Mouse (Mus musculus) gastrocnemius, adult 8-10 months (tissue): Measurements from ENCODE around the gene Ccr10. TPM values are rescaled to one million over a fixed set of nuclear protein-coding genes. Genes with fewer than 3 reads are reported as not detected.

ENCODE experiments used
- DNase-seq, 2 experiments: peaks; one replicate each; pipeline ENCODE4 v3.0.0; 2022; ENCODE audit warnings: low spot score in 2 of 2
- total RNA-seq, 4 experiments: library from RNA; stranded (reverse); gene quantifications; 2 replicates each; pipeline ENCODE4 v1.2.4; 2022

Gene Ccr10
- total RNA-seq, 4 experiments from 2014 or later = not detected

DNA sequence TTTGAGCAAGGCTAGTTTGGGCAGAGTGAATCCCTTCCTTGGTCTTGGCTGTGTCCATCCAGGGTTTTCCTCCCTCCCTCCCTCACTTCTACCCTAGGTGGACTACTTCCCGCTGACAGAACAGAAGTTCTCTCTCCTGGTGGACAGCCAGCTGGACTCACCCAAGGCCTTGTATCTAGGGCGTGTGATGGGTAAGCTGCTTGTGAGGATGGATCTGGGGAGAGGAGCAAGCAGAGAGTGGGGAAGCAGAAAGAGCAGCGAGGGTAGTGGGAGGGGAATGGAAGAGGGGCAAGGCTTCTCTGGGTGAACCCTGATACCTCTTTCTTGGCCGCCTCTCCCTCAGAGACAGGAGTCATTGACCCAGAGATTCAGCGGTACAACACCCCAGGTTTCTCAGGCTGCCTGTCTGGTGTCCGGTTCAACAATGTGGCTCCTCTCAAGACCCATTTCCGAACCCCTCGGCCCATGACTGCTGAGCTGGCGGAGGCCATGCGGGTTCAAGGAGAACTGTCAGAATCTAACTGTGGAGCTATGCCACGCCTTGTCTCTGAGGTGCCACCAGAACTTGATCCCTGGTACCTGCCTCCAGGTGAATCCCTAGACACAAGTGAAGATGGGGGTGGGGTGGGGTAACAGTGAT is 13.0 kb upstream of the Ccr10 start:
- no peak for DNase-seq

DNA sequence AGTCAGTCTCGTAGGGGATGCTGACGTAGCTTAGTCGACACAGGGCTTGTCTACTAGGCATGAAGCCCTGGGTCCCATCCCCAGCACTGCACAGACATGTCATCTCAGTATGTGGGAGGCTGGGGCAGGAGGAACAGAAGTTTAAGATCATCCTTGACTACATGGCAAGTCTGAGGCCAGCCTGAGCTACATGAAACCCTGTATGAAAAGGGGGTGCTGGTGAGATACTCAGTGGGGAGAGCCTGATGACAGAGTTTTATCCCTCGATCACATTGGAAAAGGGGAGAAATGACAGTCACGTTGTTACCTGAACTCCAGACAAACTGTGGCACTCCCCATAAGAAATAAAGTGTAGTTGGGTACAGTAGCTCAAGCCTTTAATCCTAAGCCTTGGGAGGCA is 12.3 kb upstream of the Ccr10 start:
- DNase-seq = no peak

DNA sequence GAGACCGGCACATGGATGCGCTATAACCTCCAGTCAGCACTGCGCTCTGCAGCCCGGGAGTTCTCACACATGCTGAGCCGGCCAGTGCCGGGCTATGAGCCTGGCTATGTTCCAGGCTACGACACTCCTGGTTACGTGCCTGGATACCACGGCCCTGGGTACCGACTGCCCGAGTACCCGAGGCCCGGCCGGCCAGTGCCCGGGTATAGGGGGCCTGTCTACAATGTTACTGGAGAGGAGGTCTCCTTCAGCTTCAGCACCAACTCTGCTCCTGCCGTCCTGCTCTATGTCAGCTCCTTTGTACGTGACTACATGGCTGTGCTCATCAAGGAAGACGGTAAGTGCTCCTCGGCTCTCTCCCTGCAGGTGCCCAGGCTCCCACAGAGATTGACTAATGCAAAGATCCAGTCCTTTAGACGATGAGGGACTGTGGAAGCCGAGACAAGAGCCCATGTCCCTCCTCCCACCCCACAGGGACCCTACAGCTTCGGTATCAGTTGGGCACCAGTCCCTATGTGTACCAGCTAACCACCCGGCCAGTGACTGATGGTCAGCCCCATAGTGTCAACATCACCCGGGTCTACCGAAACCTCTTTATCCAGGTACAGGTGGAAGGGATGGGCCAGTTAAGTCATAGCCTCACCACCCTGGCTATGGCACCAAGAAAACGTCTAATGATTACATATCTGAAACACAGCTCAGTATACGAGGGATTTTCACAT is 11.4 kb upstream of the Ccr10 start:
- DNase-seq = no peak

DNA sequence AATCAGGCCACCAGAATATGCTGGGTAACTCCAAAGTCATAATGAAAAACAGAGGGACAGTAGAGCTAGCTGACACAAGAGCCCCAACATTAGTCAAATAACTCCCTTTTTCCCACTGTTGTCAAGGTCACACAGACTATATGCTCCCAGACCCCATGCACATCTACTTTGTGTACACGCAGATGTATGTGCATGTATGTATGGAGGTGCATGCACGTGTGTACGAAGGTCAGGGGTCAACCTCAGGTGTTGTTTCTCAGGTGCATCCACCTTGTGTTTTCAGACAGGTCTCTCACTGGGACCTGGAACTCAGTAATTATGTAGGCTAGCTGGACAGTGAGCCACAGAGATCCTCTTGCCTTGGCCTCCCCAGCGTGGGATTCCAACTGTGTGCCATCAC is 10.2 kb upstream of the Ccr10 start:
- no peak for DNase-seq

DNA sequence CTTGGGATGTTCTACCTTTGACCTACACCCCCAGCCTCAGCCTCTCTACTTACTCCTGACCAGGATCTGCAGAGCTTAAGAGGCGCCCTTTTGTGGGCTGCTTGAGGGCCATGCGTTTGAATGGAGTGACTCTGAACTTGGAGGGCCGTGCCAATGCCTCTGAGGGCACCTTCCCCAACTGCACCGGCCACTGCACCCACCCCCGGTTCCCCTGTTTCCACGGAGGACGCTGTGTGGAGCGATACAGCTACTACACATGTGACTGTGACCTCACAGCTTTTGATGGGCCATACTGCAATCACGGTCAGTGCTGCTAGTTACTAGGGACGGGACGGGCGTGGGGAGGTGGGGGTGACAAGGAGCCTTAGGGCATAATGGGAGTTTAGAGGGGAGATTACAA is 9.7 kb upstream of the Ccr10 start:
- DNase-seq = no peak

DNA sequence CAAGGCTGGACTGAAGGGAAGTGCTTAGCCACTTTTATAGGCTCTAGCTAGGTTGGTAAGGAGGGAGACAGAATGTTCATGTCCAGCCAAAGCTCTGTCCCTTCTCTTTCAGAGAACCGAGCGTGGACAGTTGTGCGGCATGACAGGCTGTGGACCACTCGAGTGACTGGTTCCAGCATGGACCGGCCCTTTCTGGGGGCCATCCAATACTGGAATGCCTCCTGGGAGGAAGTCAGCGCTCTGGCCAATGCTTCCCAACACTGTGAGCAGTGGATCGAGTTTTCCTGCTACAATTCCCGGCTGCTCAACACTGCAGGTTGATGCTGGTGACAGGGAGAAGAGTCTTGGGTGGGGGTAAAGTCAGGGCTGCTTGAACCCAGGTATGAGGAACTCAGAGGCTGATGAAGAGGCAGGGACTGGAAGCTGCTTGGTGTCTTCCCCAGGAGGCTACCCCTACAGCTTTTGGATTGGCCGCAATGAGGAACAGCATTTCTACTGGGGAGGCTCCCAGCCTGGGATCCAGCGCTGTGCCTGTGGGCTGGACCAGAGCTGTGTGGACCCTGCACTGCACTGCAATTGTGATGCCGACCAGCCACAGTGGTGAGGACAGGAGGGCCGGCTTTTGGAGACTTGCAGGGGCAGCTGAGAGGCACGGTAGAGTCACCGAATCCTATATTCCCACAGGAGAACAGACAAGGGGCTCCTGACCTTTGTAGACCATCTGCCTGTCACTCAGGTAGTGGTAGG is 7.7 kb upstream of the Ccr10 start:
- DNase-seq = no peak

DNA sequence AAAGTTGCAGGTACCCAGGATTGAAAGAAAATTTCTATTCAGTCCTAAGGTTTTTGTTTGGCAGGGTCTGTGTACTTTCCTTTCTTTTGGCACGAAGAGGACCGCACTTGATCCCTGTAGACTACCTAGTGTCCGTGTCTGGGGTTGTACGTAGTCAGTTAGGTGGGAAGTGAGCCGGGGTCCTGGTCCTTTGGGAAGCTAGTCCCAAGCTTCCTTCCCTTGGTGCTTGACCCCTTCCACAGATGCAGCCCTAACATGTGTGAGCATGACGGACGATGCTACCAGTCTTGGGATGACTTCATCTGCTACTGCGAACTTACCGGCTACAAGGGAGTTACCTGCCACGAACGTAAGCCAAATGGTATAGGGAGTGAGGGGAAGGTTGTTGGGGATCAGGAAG is 6.7 kb upstream of the Ccr10 start:
- DNase-seq = no peak

DNA sequence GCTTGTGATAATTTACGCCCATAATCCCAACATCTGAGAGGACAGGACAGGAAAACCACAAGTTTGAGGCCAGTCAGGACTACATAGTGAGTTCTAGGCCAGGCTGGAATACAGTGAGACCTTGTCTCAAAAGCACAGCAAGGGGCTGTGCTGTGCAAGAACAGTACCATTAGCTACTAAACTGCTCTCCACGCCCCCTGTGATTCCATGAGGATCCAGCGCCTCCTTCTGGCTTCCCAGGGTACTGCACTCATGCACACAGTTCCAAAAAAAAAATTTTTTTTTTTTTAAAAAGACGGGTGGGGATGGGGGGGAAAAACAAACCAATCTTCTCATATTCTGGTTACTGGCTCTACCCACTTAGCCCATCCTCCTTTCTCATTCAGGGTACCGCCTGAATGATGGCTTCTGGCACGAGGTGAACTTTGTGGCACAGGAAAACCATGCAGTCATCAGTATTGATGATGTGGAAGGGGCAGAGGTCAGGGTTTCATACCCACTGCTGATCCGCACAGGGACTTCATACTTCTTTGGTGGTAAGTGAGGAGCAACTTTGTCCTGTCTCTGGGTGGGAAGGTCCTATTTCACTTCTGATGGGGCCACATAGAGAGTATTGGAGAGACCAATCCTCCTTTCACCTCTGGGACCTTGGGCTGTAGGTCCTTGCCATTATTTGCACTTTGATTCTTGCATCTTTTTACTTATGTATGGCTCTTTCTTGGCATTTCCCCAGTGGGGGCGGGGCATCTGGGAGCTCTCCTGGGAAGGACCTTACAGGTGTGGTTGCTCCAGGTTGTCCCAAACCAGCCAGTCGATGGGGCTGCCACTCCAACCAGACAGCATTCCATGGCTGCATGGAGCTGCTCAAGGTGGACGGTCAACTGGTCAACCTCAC is 5.8 kb upstream of the Ccr10 start:
- no peak for DNase-seq

DNA sequence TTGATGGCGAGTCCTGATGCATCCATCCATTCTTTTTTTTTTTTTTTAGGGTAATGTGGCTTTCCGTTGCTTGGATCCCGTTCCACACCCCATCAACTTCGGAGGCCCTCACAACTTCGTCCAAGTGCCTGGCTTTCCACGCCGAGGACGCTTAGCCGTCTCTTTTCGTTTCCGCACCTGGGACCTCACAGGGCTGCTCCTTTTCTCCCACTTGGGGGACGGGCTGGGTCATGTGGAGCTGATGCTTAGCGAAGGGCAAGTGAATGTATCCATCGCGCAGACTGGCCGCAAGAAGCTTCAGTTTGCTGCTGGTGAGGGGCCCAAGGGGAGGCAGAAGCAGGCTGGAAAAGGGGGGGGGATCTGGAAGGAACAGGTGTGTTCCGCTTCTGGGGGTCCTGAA is 5.0 kb upstream of the Ccr10 start:
- no peak for DNase-seq

DNA sequence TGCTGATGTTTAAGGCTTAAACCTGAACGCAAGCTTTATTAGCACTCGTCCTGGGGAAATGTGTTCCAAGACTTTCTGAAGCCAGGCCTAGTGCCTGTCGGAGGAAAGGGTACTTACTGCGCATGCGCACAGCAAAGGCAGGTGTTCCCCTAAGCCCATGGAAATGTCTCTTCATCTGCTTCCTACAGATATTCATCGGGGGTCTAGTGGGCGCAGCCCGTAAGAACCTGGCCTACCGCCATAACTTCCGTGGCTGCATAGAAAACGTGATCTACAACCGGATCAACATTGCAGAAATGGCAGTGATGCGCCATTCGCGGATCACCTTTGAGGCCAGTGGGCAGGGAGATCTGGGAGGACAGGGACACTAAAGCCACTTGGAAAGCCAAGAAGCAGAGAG is 4.1 kb upstream of the Ccr10 start:
- no peak for DNase-seq

DNA sequence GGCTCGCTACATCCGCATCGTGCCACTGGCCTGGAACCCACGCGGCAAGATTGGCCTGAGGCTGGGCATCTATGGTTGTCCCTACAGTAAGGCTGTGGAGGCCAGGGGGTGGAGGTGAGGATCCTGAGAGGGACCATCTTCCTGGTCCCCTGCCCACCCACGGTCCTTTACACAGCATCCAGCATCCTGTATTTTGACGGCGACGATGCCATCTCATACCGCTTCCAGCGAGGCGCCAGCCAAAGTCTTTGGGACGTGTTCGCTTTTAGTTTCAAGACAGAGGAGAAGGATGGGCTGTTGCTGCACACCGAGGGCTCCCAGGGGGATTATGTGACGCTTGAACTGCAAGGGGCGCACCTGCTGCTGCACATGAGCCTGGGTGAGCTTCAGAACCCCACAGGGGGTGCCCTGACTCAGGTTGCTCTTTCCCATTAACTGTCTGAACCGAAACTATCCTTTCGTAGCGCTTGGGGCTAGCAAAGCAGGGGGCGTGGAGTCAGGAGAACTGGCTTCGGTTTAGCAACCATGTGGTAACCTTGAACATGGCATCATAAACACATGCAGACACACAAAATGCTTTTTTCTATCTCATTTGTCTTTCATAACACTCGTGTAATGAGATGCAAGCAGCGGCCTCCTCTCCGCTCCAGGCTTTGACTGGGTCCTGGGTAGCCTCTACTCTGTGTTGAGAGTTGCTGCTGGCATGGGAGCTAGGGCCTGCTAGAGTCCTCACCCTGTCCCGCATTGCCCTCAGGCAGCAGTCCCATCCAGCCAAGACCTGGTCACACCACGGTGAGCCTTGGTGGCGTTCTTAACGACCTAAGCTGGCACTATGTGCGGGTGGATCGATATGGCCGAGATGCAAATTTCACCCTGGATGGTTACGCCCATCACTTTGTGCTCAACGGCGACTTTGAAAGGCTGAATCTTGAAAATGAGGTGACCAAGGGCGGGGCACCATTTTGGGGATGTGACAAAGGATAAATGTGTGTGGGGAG is 3.1 kb upstream of the Ccr10 start:
- DNase-seq = no peak

DNA sequence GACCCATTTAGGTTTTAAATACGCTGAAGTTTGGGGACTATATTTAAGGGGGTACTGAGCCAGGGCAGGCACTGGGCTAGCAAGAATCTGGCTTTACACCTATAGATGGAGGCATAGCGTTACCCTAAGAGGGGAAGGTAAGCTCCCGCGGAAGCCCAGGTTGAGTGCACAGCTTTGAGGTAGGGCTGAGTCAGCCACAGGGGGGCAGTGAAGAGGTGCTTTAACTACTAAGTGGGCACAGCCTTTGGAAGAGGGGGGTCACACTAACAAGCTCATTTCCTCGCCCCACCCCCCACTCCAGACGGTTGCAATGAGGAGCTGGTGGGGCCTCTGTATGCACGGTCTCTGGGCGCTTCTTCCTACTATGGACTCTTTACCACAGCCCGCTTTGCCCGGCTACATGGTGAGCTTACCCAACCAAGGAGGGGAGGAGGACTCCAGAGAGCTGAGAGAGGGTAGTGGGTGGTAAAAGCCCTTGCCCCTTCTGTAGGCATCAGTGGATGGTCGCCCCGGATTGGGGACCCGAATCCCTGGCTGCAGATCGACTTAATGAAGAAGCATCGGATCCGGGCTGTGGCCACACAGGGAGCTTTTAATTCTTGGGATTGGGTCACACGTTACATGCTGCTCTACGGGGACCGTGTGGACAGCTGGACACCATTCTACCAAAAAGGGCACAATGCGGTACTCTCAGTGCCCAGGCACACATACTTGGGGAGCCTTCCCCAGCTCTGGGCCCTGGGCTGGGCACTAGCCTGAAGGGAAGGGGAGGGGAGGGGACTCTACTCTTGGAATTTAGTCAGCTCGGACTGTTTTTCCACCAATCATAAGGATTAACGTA is 1.9 kb upstream of the Ccr10 start:
- DNase-seq = no peak

DNA sequence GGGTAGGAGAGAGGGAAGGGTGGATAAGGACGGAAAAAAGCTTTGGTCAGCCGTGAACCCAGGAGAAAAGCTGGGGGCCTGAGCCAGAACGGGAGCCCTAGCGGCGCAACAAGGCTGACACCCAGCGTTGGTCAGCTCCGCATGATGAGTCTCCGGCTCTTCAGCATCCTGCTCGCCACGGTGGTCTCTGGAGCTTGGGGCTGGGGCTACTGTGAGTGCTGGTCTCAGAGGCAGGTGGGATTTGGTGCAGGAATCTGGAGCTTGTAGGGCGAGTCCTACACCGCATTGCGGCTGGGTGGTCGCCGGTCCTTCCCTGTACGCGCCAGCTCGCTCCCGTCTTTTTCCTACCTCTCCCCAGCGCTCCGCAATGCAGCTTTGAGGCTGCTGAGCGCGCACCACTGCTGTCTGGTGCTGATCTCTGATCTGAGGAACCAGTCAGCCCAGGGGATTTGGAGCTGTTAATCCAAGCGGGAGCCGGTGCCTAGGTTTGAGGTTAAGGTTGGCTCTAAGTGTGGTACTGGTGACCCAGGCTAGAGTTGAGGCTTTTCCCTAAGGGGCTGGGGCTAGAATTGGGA is 961 bp upstream of the Ccr10 start:
- no peak for DNase-seq

DNA sequence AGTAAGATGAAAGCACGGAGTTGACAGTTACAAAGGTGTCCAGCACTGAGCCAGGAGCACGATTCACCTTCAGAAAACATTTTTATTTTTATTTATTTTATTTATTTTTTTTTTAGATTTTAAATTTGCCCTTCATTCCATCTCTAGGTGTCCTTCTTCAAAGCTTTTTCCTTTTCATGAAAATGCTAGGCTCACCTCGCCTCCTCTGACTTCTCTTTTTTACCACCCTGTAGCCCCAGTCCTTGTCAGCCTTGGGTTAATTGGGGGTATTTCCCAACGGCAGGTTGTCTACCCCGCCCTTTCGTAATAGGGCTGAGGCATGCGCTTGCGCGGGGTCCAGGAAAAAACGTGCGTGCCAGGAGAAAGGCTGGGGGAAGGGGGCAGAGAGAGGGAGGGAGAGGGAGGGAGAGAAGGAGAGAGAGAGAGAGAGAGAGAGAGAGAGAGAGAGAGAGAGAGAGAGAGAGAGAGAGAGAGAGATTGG is 433 bp upstream of the Ccr10 start:
- DNase-seq = no peak

DNA sequence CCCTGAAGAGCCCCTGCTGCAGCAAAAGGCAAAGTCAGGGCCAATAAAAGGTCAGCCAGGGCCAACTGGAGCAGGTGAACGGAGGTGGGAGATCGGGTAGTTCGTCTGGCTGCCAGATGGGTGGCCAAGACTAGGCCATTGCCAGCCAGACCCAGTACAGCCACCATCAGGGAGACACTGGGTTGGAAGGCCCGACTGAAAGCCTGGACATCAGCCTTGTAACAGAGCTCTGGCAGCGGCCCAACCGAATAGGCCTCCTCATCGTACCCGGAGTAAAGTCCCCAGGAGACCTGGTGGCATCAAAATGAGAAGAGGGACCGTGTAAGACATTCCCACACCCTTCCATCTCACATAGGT is 876 bp downstream of the Ccr10 start:
- no peak for DNase-seq

DNA sequence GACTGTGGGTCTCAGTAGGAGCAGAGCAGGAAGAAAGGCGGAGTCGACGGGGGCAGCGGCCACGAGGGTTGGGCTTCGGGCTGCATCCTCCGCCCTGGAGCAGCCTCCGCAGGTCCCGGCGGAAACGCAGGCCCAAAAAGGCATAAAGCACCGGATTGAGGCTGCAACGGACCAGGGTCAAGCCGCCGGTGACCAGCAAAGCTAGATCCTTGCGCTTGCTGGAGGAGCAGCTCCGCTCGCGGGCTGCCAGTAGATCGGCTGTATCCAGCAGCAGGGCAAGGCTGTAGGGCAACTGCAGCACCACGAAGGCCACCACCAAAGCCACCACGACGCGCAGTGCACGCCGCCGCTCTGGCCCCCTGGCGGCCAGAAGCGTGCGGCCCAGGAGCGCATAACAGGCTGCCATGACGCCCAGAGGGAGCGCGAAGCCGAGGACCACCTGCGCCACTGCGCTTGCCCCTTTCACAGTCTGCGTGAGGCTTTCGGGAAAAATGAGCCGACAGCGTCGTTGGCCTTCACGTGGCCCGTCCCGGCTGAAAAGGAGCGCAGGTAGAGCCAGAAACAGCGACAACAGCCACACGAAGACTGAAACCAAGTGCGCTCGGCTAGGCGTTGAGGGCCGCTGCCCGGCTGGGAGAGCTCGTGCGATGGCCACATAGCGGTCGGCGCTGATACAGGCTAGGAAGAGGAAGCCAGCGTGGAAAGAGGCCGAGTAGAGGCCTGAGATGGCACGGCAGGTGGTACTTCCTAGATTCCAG is 1.4 kb downstream of the Ccr10 start:
- DNase-seq = peak; percentile 70 to 80

DNA sequence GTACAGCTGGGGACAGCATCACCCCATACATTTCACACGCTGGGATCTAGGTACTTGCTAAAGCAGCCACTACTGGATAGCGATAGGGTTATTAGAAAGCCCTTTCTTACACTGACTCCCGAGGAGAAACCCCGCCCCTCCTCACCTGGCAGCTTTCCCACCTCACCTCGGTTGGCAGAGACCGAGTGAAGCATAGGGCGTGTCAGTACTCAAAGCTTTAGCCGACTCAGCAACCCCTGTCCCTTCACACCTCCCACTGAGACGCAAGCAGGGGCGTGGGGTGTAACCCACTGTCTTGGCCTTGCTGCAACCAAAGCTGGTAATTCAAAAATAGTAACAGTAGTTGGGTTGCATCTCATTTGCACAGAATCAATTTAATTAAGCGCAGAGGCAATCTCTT is 2.1 kb downstream of the Ccr10 start:
- DNase-seq = peak in 1 of 2 experiments; percentile 48

DNA sequence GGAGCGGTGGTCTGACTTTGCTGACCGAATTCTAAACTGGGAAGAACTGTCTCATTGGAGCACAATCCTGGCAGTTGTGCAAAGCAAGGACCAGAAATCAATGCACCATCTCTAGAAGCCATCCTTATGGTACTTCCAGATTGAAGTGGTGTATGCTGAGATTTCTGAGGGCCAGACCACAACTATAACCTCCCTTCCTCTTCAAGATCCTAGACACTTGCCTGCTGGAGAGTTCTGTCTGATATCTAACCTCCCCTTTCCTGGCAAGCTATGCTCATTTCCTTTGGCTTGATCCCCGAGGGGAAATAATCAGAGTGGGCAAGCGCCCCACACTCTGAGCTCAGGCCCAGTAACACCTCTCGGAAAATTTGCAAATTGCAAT is 2.8 kb downstream of the Ccr10 start:
- no peak for DNase-seq
